Mouse (Mus musculus): ENCODE data around the gene Atp1b3.

Atp1b3 gene

GRCm38 (mm10) chr9:96324502-96324901, 39.7 kb downstream of the Atp1b3 start:
- no peaks in the 10 kb centered on the region for H3K9me3 ChIP-seq (ENCODE audit: low read length)
- H3K4me3 ChIP-seq (replicated peaks; ENCODE audit: low read length) = no peak overlapping the region
- H3K4me1 ChIP-seq (replicated peaks; ENCODE audit: low read depth, low read length) = peaks cover 27% of the 10 kb centered on the region
- H3K36me3 ChIP-seq (ENCODE audit: insufficient read depth, low read length) = peaks cover 36% of the 10 kb centered on the region
- TF ChIP-seq POU5F1 (IDR thresholded peaks at IDR 0.05; ENCODE audit: borderline replicate concordance, low read length) (no peak), NANOG (IDR thresholded peaks at IDR 0.05; ENCODE audit: borderline replicate concordance, low read length) (no peak), CTCF (conservative IDR thresholded peaks at IDR 0.05; ENCODE audit: low read length) (no peak)
- H3K27me3 ChIP-seq (ENCODE audit: insufficient read depth, low read length) = no peaks in the 10 kb centered on the region

- Histone ChIP-seq H3K4me1 (replicated peaks; ENCODE audit: low read depth, low read length) (peaks cover 27% of the 10 kb centered on the region), H3K27me3 (ENCODE audit: insufficient read depth, low read length) (no peaks in the 10 kb centered on the region), H3K9me3 (ENCODE audit: low read length) (no peaks in the 10 kb centered on the region), H3K4me3 (replicated peaks; ENCODE audit: low read length) (no peak overlapping the region), H3K36me3 (ENCODE audit: insufficient read depth, low read length) (peaks cover 55% of the 10 kb centered on the region)
- TF ChIP-seq CTCF (conservative IDR thresholded peaks at IDR 0.05; ENCODE audit: low read length) = no peak
- no peak for TF ChIP-seq NANOG (IDR thresholded peaks at IDR 0.05; ENCODE audit: borderline replicate concordance, low read length)
- no peak for TF ChIP-seq POU5F1 (IDR thresholded peaks at IDR 0.05; ENCODE audit: borderline replicate concordance, low read length)
Measured at GRCm38 (mm10) chr9:96322411-96323152, 41.7 kb downstream of the Atp1b3 start.

GRCm38 (mm10) chr9:96320551-96320980, 43.7 kb downstream of the Atp1b3 start:
- Histone ChIP-seq H3K4me1 (replicated peaks; ENCODE audit: low read depth, low read length) (peaks cover 14% of the 10 kb centered on the region), H3K4me3 (replicated peaks; ENCODE audit: low read length) (no peak overlapping the region), H3K9me3 (ENCODE audit: low read length) (no peaks in the 10 kb centered on the region), H3K36me3 (ENCODE audit: insufficient read depth, low read length) (peaks cover 74% of the 10 kb centered on the region), H3K27me3 (ENCODE audit: insufficient read depth, low read length) (no peaks in the 10 kb centered on the region)
- TF ChIP-seq POU5F1 (IDR thresholded peaks at IDR 0.05; ENCODE audit: borderline replicate concordance, low read length) (no peak), CTCF (conservative IDR thresholded peaks at IDR 0.05; ENCODE audit: low read length) (no peak), NANOG (IDR thresholded peaks at IDR 0.05; ENCODE audit: borderline replicate concordance, low read length) (no peak)

- Histone ChIP-seq H3K4me1 (replicated peaks; ENCODE audit: low read depth, low read length) (peaks cover 3% of the 10 kb centered on the region), H3K4me3 (replicated peaks; ENCODE audit: low read length) (no peak overlapping the region), H3K36me3 (ENCODE audit: insufficient read depth, low read length) (peaks cover 87% of the 10 kb centered on the region), H3K27me3 (ENCODE audit: insufficient read depth, low read length) (no peaks in the 10 kb centered on the region), H3K9me3 (ENCODE audit: low read length) (no peaks in the 10 kb centered on the region)
- TF ChIP-seq NANOG (IDR thresholded peaks at IDR 0.05; ENCODE audit: borderline replicate concordance, low read length) = no peak
- no peak for TF ChIP-seq POU5F1 (IDR thresholded peaks at IDR 0.05; ENCODE audit: borderline replicate concordance, low read length)
- no peak for TF ChIP-seq CTCF (conservative IDR thresholded peaks at IDR 0.05; ENCODE audit: low read length)
Measured at GRCm38 (mm10) chr9:96319333-96319732, 44.9 kb downstream of the Atp1b3 start.

GRCm38 (mm10) chr9:96312074-96312473, 52.2 kb downstream of the Atp1b3 start:
- H3K4me1 ChIP-seq (replicated peaks; ENCODE audit: low read depth, low read length) = peaks cover 7% of the 10 kb centered on the region
- no peaks in the 10 kb centered on the region for H3K9me3 ChIP-seq (ENCODE audit: low read length)
- no peak for TF ChIP-seq CTCF (conservative IDR thresholded peaks at IDR 0.05; ENCODE audit: low read length)
- TF ChIP-seq POU5F1 (IDR thresholded peaks at IDR 0.05; ENCODE audit: borderline replicate concordance, low read length) = no peak
- TF ChIP-seq NANOG (IDR thresholded peaks at IDR 0.05; ENCODE audit: borderline replicate concordance, low read length) = no peak
- no peak overlapping the region for H3K4me3 ChIP-seq (replicated peaks; ENCODE audit: low read length)
- H3K36me3 ChIP-seq (ENCODE audit: insufficient read depth, low read length) = peaks cover 85% of the 10 kb centered on the region
- H3K27me3 ChIP-seq (ENCODE audit: insufficient read depth, low read length) = no peaks in the 10 kb centered on the region

GRCm38 (mm10) chr9:96308816-96309215, 55.4 kb downstream of the Atp1b3 start:
- Histone ChIP-seq H3K36me3 (ENCODE audit: insufficient read depth, low read length) (peaks cover 74% of the 10 kb centered on the region), H3K4me3 (replicated peaks; ENCODE audit: low read length) (no peak overlapping the region), H3K9me3 (ENCODE audit: low read length) (no peaks in the 10 kb centered on the region), H3K27me3 (ENCODE audit: insufficient read depth, low read length) (no peaks in the 10 kb centered on the region), H3K4me1 (replicated peaks; ENCODE audit: low read depth, low read length) (peaks cover 7% of the 10 kb centered on the region)
- TF ChIP-seq NANOG (IDR thresholded peaks at IDR 0.05; ENCODE audit: borderline replicate concordance, low read length) = no peak

- no peak for TF ChIP-seq POU5F1 (IDR thresholded peaks at IDR 0.05; ENCODE audit: borderline replicate concordance, low read length)
- TF ChIP-seq CTCF (conservative IDR thresholded peaks at IDR 0.05; ENCODE audit: low read length) = no peak
- TF ChIP-seq NANOG (IDR thresholded peaks at IDR 0.05; ENCODE audit: borderline replicate concordance, low read length) = no peak
- Histone ChIP-seq H3K9me3 (ENCODE audit: low read length) (no peaks in the 10 kb centered on the region), H3K4me3 (replicated peaks; ENCODE audit: low read length) (no peak overlapping the region)
Measured at GRCm38 (mm10) chr9:96299324-96300008, 64.8 kb downstream of the Atp1b3 start.

GRCm38 (mm10) chr9:96292144-96292543, 72.1 kb downstream of the Atp1b3 start:
- no peaks in the 10 kb centered on the region for H3K27me3 ChIP-seq (ENCODE audit: insufficient read depth, low read length)
- peaks cover 25% of the 10 kb centered on the region for H3K4me1 ChIP-seq (replicated peaks; ENCODE audit: low read depth, low read length)
- H3K4me3 ChIP-seq (replicated peaks; ENCODE audit: low read length) = no peak overlapping the region
- no peaks in the 10 kb centered on the region for H3K9me3 ChIP-seq (ENCODE audit: low read length)
- H3K36me3 ChIP-seq (ENCODE audit: insufficient read depth, low read length) = peaks cover 61% of the 10 kb centered on the region
- TF ChIP-seq POU5F1 (IDR thresholded peaks at IDR 0.05; ENCODE audit: borderline replicate concordance, low read length) (no peak), NANOG (IDR thresholded peaks at IDR 0.05; ENCODE audit: borderline replicate concordance, low read length) (no peak), CTCF (conservative IDR thresholded peaks at IDR 0.05; ENCODE audit: low read length) (no peak)

More at GRCm38 (mm10) chr9:96299324-96300008, 64.8 kb downstream of the Atp1b3 start:
- Histone ChIP-seq H3K27me3 (ENCODE audit: insufficient read depth, low read length) (no peaks in the 10 kb centered on the region), H3K36me3 (ENCODE audit: insufficient read depth, low read length) (peaks cover 77% of the 10 kb centered on the region), H3K4me1 (replicated peaks; ENCODE audit: low read depth, low read length) (no peaks in the 10 kb centered on the region)

Measured in E14TG2a.4 (cell line).